Mouse (Mus musculus): ENCODE measurements around the gene Nkiras2. TPM values are rescaled to one million over a fixed set of nuclear protein-coding genes. Genes with fewer than 3 reads are reported as not detected.
"Not testable (repeated sequence)": the region's sequence is repeated elsewhere in the genome, so short reads cannot be mapped to it uniquely, and the experiment has no call there.

Nkiras2 gene
- polyA plus RNA-seq, 1 experiment from 2014 or later: 63.1 TPM

GRCm38 (mm10) chr11:100616332-100616731, 2.7 kb upstream of the Nkiras2 start:
- Histone ChIP-seq H3K4me3 (ENCODE audit: low read depth, low read length) (no peak overlapping the region), H3K4me1 (ENCODE audit: control insufficient read depth, insufficient read depth, low read length) (peaks cover 8% of the 10 kb centered on the region), H3K9ac (replicated peaks; ENCODE audit: low read depth, low read length) (no peak overlapping the region), H3K27ac (ENCODE audit: low read length) (no peak overlapping the region), H3K27me3 (ENCODE audit: control insufficient read depth, insufficient read depth, low read length) (no peaks in the 10 kb centered on the region), H3K4me2 (replicated peaks; ENCODE audit: low read depth, low read length) (no peak overlapping the region), H3K36me3 (ENCODE audit: control insufficient read depth, insufficient read depth, low read length) (no peaks in the 10 kb centered on the region; the same call in 1 of the 2 replicates), H3K9me3 (ENCODE audit: control insufficient read depth, low read depth, low read length) (no peaks in the 10 kb centered on the region)
- ATAC-seq (ENCODE audit: insufficient number of reproducible peaks, insufficient read depth, low FRiP score, low read depth): no peak
- WGBS: 87% methylated on average over 5 of the region's 5 CpGs

- H3K9ac ChIP-seq (replicated peaks; ENCODE audit: low read depth, low read length); H3K4me1 ChIP-seq (ENCODE audit: control insufficient read depth, insufficient read depth, low read length); H3K9me3 ChIP-seq (ENCODE audit: control insufficient read depth, low read depth, low read length); H3K4me3 ChIP-seq (ENCODE audit: low read depth, low read length); H3K27ac ChIP-seq (ENCODE audit: low read length); H3K4me2 ChIP-seq (replicated peaks; ENCODE audit: low read depth, low read length); H3K36me3 ChIP-seq (ENCODE audit: control insufficient read depth, insufficient read depth, low read length); ATAC-seq (ENCODE audit: insufficient number of reproducible peaks, insufficient read depth, low FRiP score, low read depth); H3K27me3 ChIP-seq (ENCODE audit: control insufficient read depth, insufficient read depth, low read length): not testable (repeated sequence)
- WGBS: 89% methylated on average over 7 of the region's 7 CpGs
These were observed 2.2 kb upstream of the Nkiras2 start for GRCm38 (mm10) chr11:100616836-100617235.

GRCm38 (mm10) chr11:100617480-100617879, 1.6 kb upstream of the Nkiras2 start:
- no peaks in the 10 kb centered on the region; the same call in 1 of the 2 replicates for H3K36me3 ChIP-seq (ENCODE audit: control insufficient read depth, insufficient read depth, low read length)
- peaks cover 8% of the 10 kb centered on the region for H3K4me1 ChIP-seq (ENCODE audit: control insufficient read depth, insufficient read depth, low read length)
- 69% methylated on average over 4 of the region's 4 CpGs for WGBS
- H3K4me2 ChIP-seq (replicated peaks; ENCODE audit: low read depth, low read length): peak overlapping the region; percentile 87
- no peak overlapping the region for H3K4me3 ChIP-seq (ENCODE audit: low read depth, low read length)
- no peak overlapping the region for H3K9ac ChIP-seq (replicated peaks; ENCODE audit: low read depth, low read length)
- H3K27me3 ChIP-seq (ENCODE audit: control insufficient read depth, insufficient read depth, low read length): no peaks in the 10 kb centered on the region
- H3K27ac ChIP-seq (ENCODE audit: low read length): no peak overlapping the region; the same call in 1 of the 2 replicates
- no peak for ATAC-seq (ENCODE audit: insufficient number of reproducible peaks, insufficient read depth, low FRiP score, low read depth)
- H3K9me3 ChIP-seq (ENCODE audit: control insufficient read depth, low read depth, low read length): no peaks in the 10 kb centered on the region

GRCm38 (mm10) chr11:100619485-100619975, 486 bp downstream of the Nkiras2 start:
- ATAC-seq (ENCODE audit: insufficient number of reproducible peaks, insufficient read depth, low FRiP score, low read depth): peak; percentile 95
- WGBS: 0% methylated on average over 40 of the region's 40 CpGs
- peak overlapping the region; percentile 94 for H3K27ac ChIP-seq (ENCODE audit: low read length)

GRCm38 (mm10) chr11:100619982-100620381, 938 bp downstream of the Nkiras2 start, which contains the start of gene Dnajc7:
Gene Dnajc7, minus strand, starts transcription at chr11:100620168.
- Histone ChIP-seq H3K4me3 (ENCODE audit: low read depth, low read length) (peak within 1 kb of the TSS; percentile 99), H3K27me3 (ENCODE audit: control insufficient read depth, insufficient read depth, low read length) (no peaks in the 10 kb centered on the region), H3K36me3 (ENCODE audit: control insufficient read depth, insufficient read depth, low read length) (peaks cover 7% of the 10 kb centered on the region; the same call in 1 of the 2 replicates), H3K9ac (replicated peaks; ENCODE audit: low read depth, low read length) (peak within 1 kb of the TSS; percentile 89), H3K4me1 (ENCODE audit: control insufficient read depth, insufficient read depth, low read length) (peaks cover 17% of the 10 kb centered on the region), H3K27ac (ENCODE audit: low read length) (peak within 1 kb of the TSS; percentile 94), H3K9me3 (ENCODE audit: control insufficient read depth, low read depth, low read length) (no peaks in the 10 kb centered on the region), H3K4me2 (replicated peaks; ENCODE audit: low read depth, low read length) (peak within 1 kb of the TSS; percentile 87)
- ATAC-seq (ENCODE audit: insufficient number of reproducible peaks, insufficient read depth, low FRiP score, low read depth): no peak
- 5% methylated on average over 11 of the region's 11 CpGs for WGBS

More at GRCm38 (mm10) chr11:100619485-100619975, 486 bp downstream of the Nkiras2 start:
- no peaks in the 10 kb centered on the region for H3K27me3 ChIP-seq (ENCODE audit: control insufficient read depth, insufficient read depth, low read length)
- H3K4me3 ChIP-seq (ENCODE audit: low read depth, low read length): peak overlapping the region; percentile 99
- H3K4me2 ChIP-seq (replicated peaks; ENCODE audit: low read depth, low read length): peak overlapping the region; percentile 87
- H3K9ac ChIP-seq (replicated peaks; ENCODE audit: low read depth, low read length): peak overlapping the region; percentile 89
- H3K4me1 ChIP-seq (ENCODE audit: control insufficient read depth, insufficient read depth, low read length): peaks cover 17% of the 10 kb centered on the region
- peaks cover 4% of the 10 kb centered on the region; the same call in 1 of the 2 replicates for H3K36me3 ChIP-seq (ENCODE audit: control insufficient read depth, insufficient read depth, low read length)
- no peaks in the 10 kb centered on the region for H3K9me3 ChIP-seq (ENCODE audit: control insufficient read depth, low read depth, low read length)

GRCm38 (mm10) chr11:100622714-100623113, 3.7 kb downstream of the Nkiras2 start:
- Histone ChIP-seq H3K4me2 (replicated peaks; ENCODE audit: low read depth, low read length) (peak overlapping the region; percentile 56), H3K36me3 (ENCODE audit: control insufficient read depth, insufficient read depth, low read length) (peaks cover 19% of the 10 kb centered on the region; the same call in 1 of the 2 replicates), H3K9me3 (ENCODE audit: control insufficient read depth, low read depth, low read length) (no peaks in the 10 kb centered on the region), H3K9ac (replicated peaks; ENCODE audit: low read depth, low read length) (peak overlapping the region; percentile 66), H3K4me3 (ENCODE audit: low read depth, low read length) (peak overlapping the region; percentile 64), H3K27ac (ENCODE audit: low read length) (peak overlapping the region; percentile 72; the same call in 1 of the 2 replicates), H3K27me3 (ENCODE audit: control insufficient read depth, insufficient read depth, low read length) (no peaks in the 10 kb centered on the region), H3K4me1 (ENCODE audit: control insufficient read depth, insufficient read depth, low read length) (peaks cover 16% of the 10 kb centered on the region)
- ATAC-seq (ENCODE audit: insufficient number of reproducible peaks, insufficient read depth, low FRiP score, low read depth): peak; percentile 76
- WGBS: under 1% methylated on average over 24 of the region's 24 CpGs

GRCm38 (mm10) chr11:100623867-100624266, 4.8 kb downstream of the Nkiras2 start:
- no peak overlapping the region; the same call in 1 of the 2 replicates for H3K9ac ChIP-seq (replicated peaks; ENCODE audit: low read depth, low read length)
- H3K9me3 ChIP-seq (ENCODE audit: control insufficient read depth, low read depth, low read length): no peaks in the 10 kb centered on the region
- H3K27me3 ChIP-seq (ENCODE audit: control insufficient read depth, insufficient read depth, low read length): no peaks in the 10 kb centered on the region
- H3K4me3 ChIP-seq (ENCODE audit: low read depth, low read length): peak overlapping the region; percentile 64; the same call in 1 of the 2 replicates
- peaks cover 19% of the 10 kb centered on the region; the same call in 1 of the 2 replicates for H3K36me3 ChIP-seq (ENCODE audit: control insufficient read depth, insufficient read depth, low read length)
- peak overlapping the region; percentile 56 for H3K4me2 ChIP-seq (replicated peaks; ENCODE audit: low read depth, low read length)
- peaks cover 9% of the 10 kb centered on the region; the same call in 1 of the 2 replicates for H3K4me1 ChIP-seq (ENCODE audit: control insufficient read depth, insufficient read depth, low read length)
- no peak for ATAC-seq (ENCODE audit: insufficient number of reproducible peaks, insufficient read depth, low FRiP score, low read depth)
- H3K27ac ChIP-seq (ENCODE audit: low read length): peak overlapping the region; percentile 46; the same call in 1 of the 2 replicates
- WGBS: 36% methylated on average over 5 of the region's 5 CpGs

GRCm38 (mm10) chr11:100625754-100626700, 7.0 kb downstream of the Nkiras2 start:
- 89% methylated on average over 23 of the region's 23 CpGs for WGBS
- H3K27me3 ChIP-seq (ENCODE audit: control insufficient read depth, insufficient read depth, low read length): no peaks in the 10 kb centered on the region
- H3K9me3 ChIP-seq (ENCODE audit: control insufficient read depth, low read depth, low read length): no peaks in the 10 kb centered on the region
- H3K27ac ChIP-seq (ENCODE audit: low read length): no peak overlapping the region
- no peak overlapping the region for H3K9ac ChIP-seq (replicated peaks; ENCODE audit: low read depth, low read length)
- no peak overlapping the region for H3K4me3 ChIP-seq (ENCODE audit: low read depth, low read length)
- H3K4me1 ChIP-seq (ENCODE audit: control insufficient read depth, insufficient read depth, low read length): peaks cover 9% of the 10 kb centered on the region; the same call in 1 of the 2 replicates
- no peak for ATAC-seq (ENCODE audit: insufficient number of reproducible peaks, insufficient read depth, low FRiP score, low read depth)
- peaks cover 19% of the 10 kb centered on the region; the same call in 1 of the 2 replicates for H3K36me3 ChIP-seq (ENCODE audit: control insufficient read depth, insufficient read depth, low read length)
- H3K4me2 ChIP-seq (replicated peaks; ENCODE audit: low read depth, low read length): no peak overlapping the region

Data from stomach, embryonic 14.5 days (tissue).